Mouse (Mus musculus): ENCODE measurements around the gene Runx2.

- TF ChIP-seq CTCF (IDR thresholded peaks at IDR 0.05; ENCODE audit: extremely low read depth, insufficient read length, insufficient replicate concordance, low read depth, low read length) (no peak), POLR2A (IDR thresholded peaks at IDR 0.05; ENCODE audit: low read depth, low read length) (no peak)
Measured at GRCm38 (mm10) chr17:44829587-44829986, 15.0 kb upstream of the Runx2 start.
